Mouse (Mus musculus) c-Kit-positive CD71-positive TER-119-negative erythroid progenitor cells, embryonic 14.5 days (primary cell): ENCODE results near the gene Pcyt1b.
A peak's percentile ranks its signal among the peaks of the same experiment; 100 is the strongest.

Experiments
- DNase-seq: peaks from one replicate; pipeline ENCODE4 v3.0.0-alpha.2; 2013; ENCODE audit warnings: low read depth

The Pcyt1b gene

DNA sequence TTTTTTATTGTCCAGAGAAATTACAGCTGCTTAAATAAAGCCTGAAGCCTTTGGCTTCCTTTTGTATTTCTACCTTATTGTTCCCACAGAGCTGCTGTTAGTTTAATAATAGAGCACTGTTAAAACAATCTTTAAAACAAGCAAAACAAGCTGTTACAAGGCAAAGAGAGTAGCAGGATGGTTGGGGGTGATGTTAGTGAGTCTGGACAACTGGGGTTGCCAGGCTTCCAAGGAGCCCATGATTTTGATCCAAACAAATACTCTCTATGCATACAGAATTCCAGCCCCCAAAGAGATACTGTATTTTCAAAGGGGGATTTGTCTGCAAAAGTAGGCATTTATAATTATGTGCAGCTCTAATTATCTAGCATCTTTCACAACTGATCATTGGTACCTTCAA, 77.7 kb downstream of the Pcyt1b start:
- no peak for DNase-seq

DNA sequence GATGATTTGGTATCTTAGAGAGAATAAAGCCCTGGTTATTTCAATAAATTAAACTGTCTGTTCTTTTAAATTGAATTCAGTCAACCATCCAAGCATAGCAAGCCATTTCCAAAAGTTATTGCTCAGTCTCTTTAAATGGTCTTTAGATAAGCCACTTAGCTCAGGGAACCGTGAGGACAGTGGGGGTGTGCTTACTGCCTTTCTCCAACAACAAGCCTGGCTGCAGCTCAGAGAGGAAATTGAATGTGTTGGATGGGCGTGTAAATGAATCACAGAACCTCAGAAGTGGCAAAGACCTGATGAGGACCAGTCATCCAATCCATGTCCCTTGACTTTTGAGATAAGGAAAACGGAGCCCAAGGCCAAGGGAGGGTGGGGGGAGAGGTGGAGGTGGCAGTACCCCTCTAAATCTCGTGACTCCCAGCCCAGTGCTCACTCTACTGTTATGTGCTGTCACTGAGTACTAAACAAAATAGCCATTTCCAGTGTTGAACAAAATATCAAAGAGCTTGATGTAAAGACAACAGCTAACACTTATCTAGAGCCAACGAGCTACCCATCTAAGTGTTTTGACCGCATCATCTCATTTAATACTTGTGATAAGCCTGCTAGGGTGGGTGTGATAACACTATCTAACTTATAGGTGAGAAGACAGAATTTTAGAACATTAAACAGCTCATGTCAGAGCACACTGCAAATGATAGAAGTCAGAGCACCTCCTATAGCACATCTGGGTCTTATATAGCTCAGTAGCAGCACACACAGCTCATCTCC, 78.5 kb downstream of the Pcyt1b start:
- DNase-seq, result no peak

DNA sequence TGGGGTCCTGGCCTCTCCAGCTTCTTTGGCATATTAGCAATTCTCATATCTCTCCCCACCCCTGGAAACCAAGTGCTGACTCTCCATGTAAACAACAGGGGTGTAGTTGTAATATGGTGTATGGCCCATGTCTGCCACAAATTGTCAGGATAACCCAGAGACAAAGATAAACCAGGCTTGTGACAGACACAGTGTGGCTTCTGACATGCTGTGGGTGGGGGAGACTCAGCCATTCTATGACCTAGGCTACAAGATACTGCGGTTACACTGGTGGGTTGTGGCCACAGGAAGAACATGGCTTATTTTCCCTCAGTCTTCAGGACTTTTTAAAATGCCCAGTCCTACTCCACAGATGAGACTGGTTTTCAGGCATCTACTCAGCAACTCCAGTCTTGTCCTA, 94.5 kb downstream of the Pcyt1b start:
- DNase-seq, result no peak

DNA sequence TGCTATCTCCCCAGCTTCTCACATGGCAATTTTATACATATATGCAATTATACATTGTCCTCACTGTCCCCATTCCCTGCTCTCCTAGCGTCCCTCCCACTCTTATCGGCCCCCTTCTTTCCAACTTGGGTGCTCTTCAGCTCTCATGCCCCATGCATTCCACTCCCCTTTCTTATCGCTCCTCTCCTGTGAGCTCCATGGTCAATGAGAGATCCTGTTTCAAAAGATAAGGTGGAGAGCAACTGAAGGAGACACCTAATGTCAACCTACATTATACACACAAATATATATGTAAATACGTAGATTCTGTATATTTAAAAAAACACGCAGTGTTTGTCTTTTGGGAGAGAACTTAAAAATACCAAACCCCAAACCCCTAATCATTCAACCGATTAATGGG, 95.9 kb downstream of the Pcyt1b start:
- peak; percentile 61 for DNase-seq

DNA sequence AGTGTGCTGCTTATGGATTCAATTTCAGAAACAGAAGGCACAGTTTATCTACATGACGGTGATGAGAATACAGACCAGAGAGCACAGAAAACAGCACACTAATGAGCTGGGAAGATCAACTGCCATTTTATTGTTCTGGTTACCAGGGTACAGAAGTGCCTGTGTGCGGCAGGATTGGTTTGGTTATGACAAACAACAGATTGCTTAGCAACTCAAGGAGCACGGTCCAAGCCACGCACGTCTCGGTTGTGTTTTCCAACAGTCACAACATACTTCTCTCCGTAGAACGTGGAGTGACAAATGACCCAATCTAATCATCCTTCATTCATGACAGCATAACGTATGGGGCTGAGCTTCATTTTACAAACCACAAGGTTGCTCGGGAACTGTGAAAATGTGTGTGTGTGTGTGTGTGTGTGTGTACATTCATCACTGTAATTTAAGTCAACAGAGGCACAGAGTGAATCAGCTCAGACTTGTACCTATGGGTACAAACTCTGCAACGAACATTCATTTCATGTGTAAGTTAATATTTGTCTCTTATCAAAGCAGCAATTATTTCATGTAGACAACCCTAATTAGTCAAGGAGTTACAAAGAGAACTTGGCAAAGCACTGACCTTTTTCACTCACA, 100.7 kb downstream of the Pcyt1b start:
- no peak for DNase-seq

DNA sequence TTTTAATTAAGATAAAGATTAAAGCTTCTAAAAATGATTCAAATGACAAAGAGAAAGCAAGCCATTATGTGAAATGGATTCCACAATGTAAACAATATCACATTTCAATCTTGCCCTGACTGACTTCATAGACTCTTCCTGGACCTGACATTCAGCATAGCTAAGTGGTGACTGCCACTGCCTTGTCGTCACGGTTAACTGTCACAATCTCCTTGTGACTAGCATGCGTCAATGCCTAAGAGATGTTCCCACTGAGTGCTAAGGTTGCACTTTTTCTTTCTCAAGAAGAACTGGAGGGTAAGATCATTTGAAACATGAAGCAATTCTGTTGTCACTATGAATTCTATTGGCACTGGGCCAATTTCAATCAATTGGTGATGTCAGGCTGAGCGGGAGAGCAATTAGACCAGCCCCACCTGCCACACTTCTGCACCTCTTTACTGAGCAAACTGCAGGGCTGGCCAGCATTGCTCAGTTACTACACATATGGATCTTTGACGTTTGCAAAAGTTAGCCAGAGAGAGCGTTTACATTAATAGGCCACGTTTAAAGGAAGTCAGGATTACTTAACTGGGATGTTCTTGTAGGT, 102.3 kb downstream of the Pcyt1b start:
- no peak for DNase-seq

DNA sequence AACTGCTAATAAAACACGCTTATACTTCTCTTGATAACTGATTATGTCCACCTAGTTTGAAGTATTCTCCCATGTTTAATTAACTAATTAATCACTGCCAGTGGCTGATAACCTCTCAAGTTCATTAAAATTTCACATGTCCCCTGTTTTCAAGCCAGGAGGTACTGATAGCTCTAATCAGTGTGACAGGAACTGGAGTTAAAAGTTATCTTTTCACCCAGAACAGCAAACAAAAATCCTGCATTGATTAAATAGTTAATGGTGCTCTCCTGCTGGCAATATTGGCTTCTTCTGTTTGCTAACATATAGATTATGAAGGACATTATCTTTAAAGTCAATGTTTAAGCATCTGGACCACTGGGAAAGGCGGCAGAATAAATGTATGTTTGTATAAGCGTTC, 106.1 kb downstream of the Pcyt1b start:
- DNase-seq, result no peak

DNA sequence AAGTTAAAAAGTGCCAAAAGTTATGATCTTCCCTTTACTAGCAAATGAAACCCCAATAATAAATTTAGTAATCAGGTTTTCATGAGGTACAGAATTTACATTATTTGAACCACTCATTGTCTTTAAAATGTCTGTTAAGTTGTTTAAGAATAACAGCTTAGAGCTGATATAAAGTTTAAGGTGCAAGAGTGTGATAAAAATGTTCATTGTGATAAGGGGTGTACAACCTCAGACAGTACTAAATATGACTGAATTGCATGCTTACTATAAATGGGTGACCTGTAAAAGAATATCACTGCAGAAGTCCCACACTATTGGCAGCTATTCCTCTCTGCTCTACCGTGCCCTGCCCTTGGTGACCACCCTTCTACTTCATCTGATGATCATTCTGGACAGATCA, 134.9 kb downstream of the Pcyt1b start:
- no peak for DNase-seq

DNA sequence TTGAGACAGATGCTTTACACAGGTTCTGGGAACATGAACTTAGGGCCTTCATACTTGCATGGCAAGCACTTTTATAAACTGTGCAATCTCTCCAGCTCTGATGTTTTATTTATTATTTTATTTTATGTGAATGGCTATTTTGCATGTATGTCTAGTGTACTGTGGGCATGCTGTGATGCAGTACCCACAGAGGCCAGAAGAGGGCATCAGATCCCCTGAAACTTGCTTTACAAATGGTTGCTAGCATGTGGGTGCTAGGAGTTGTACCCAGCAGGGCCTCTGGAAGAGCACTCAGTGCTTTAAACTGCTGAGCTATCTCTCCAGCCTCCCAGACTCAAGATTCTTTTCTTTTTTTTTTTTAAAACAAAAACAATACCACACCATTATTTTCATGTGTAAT, 138.5 kb downstream of the Pcyt1b start:
- peak; percentile 34 for DNase-seq
